Mouse (Mus musculus) kidney, embryonic 15.5 days (tissue): ENCODE measurements around the gene Ccl19. TPM values are rescaled to one million over a fixed set of nuclear protein-coding genes. Genes with fewer than 3 reads are reported as not detected.
"Not testable (repeated sequence)": the region's sequence is repeated elsewhere in the genome, so short reads cannot be mapped to it uniquely, and the experiment has no call there.

Experiments used
- ATAC-seq: fragments of 200-750 bp; cut with Nextera tagmentation; replicated peaks from 2 replicates; pipeline ENCODE4 v1.8.0; 2017; ENCODE audit warnings: moderate TSS enrichment; ENCODE audit not compliant: low FRiP score
- H3K27ac ChIP-seq: fragments of 300-500 bp; sonication (generic); 2 replicates; pipeline ENCODE4 v1.5.1; 2015; ENCODE audit warnings: mild to moderate bottlenecking, inconsistent platforms
- H3K27me3 ChIP-seq: fragments of 300-500 bp; sonication (generic); 2 replicates; pipeline ENCODE4 v1.6.1; 2015; ENCODE audit warnings: inconsistent platforms
- H3K36me3 ChIP-seq: fragments of 300-500 bp; sonication (generic); 2 replicates; pipeline ENCODE4 v1.6.1; 2015; ENCODE audit warnings: inconsistent platforms
- H3K4me1 ChIP-seq: fragments of 300-500 bp; sonication (generic); 2 replicates; pipeline ENCODE4 v1.6.1; 2015; ENCODE audit warnings: inconsistent platforms
- H3K4me2 ChIP-seq: fragments of 300-500 bp; sonication (generic); 2 replicates; pipeline ENCODE4 v1.6.1; 2015; ENCODE audit warnings: moderate library complexity, mild to moderate bottlenecking, inconsistent platforms
- H3K4me3 ChIP-seq: fragments of 300-500 bp; sonication (generic); replicated peaks from 2 replicates; pipeline ENCODE4 v1.5.1; 2015; ENCODE audit warnings: mild to moderate bottlenecking, inconsistent platforms
- H3K9ac ChIP-seq: fragments of 300-500 bp; sonication (generic); 2 replicates; pipeline ENCODE4 v1.6.1; 2015; ENCODE audit warnings: mild to moderate bottlenecking, inconsistent platforms
- H3K9me3 ChIP-seq: fragments of 300-500 bp; sonication (generic); replicated peaks from 2 replicates; pipeline ENCODE4 v1.6.1; 2016; ENCODE audit warnings: inconsistent platforms
- WGBS: fragments of 180-500 bp; shearing (Covaris S2); methylation state at CpG from one replicate; pipeline ENCODE4 v1.1.7; 2015; ENCODE audit warnings: mixed read lengths; 5-methylcytosine and 5-hydroxymethylcytosine counted together
- polyA plus RNA-seq: library from polyadenylated mRNA; unstranded; fragments of >200 nt; fragmentation: Nextera tagmentation; extraction: Ambion mirVana; gene quantifications from 2 replicates; pipeline ENCODE4 v1.2.1, GENCODE M21; 2015

The Ccl19 gene
- polyA plus RNA-seq: not detected in 2 replicates

DNA sequence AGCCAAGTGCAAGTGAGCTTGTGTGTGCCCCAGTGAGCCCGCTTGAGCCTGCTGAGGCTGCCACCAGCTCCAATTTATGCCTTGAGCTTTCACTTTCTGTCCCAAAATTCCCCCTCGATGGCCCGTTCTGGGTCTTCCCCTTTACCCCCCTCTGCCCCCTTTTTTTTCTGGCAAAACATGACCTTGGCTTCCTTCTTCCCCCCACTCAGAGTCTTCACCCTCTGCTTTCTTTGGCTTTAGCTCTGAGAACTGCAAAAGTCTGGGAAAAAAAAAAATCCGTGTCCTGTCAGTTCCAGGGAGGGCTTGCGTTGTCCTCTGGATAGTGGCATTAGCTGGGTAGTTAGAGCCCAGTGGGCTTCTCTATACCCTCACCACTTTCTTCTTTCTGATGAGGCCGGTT lies at the start of gene Ccl19:
Ccl19 (minus strand) TSS at position 101 of the 400 bp plus-strand sequence.
- not testable (repeated sequence) for H3K4me3 ChIP-seq, H3K36me3 ChIP-seq, H3K27me3 ChIP-seq, H3K9me3 ChIP-seq, H3K27ac ChIP-seq, ATAC-seq, H3K9ac ChIP-seq, H3K4me1 ChIP-seq, H3K4me2 ChIP-seq
- no CpG with 5 or more reads among the region's 6 CpGs for WGBS

DNA sequence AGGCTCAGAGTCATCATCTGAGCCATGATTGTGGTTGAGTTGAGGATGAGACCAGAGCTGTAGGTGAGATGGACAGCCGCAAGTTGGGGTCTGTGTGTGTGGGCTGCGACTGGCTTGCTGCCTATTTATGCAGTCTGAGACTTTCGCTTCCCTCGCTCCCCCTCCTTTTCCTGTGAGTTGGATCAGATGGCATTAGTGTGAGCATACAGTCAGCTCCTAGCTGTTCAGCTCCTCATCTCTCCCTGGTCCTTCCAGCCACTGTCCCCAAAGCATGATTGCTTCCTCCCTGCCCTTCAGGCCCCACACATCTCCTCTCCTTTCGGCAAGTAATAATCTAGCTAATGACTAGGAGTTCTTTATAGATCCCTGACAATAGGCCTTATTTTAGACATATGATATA lies 17.5 kb upstream of the Ccl19 start, which contains the start of gene Ccl21a:
Ccl21a (minus strand) TSS at position 101 of the 400 bp plus-strand sequence.
- H3K4me3 ChIP-seq, H3K36me3 ChIP-seq, ATAC-seq, H3K4me1 ChIP-seq, H3K9ac ChIP-seq, H3K4me2 ChIP-seq, H3K27ac ChIP-seq, H3K27me3 ChIP-seq, H3K9me3 ChIP-seq: not testable (repeated sequence)
- no CpG with 5 or more reads among the region's 5 CpGs for WGBS

GRCm38 (mm10) chr4:42735245-42735644 lies 21.1 kb downstream of the Ccl19 start, which contains the start of gene 4930578G10Rik:
Gene 4930578G10Rik, plus strand, starts transcription at chr4:42735545.
- not testable (repeated sequence) for H3K4me1 ChIP-seq, H3K9ac ChIP-seq, H3K36me3 ChIP-seq, H3K9me3 ChIP-seq, ATAC-seq, H3K27me3 ChIP-seq, H3K27ac ChIP-seq, H3K4me2 ChIP-seq, H3K4me3 ChIP-seq
- no CpG with 5 or more reads among the region's 13 CpGs for WGBS

Other genes with a start within 250 kb of the Ccl19 start
- gene Fam205a2, start 228.4 kb downstream of the Ccl19 start, polyA plus RNA-seq: not detected in 2 replicates
- 0.68 TPM in 1 of 2 replicates, not detected in the other for gene Gm10591, start 144.4 kb downstream of the Ccl19 start, polyA plus RNA-seq
- 0.31 TPM in 1 of 2 replicates, not detected in the other for gene Gm2564, start 126.9 kb downstream of the Ccl19 start, polyA plus RNA-seq
- not detected in 2 replicates for gene Ccl27b, start 101.3 kb downstream of the Ccl19 start, polyA plus RNA-seq
- 0.18 TPM in 1 of 2 replicates, not detected in the other for gene Il11ra2, start 94.7 kb downstream of the Ccl19 start, polyA plus RNA-seq
- gene 4930578G10Rik, start 21.0 kb downstream of the Ccl19 start, polyA plus RNA-seq: not detected in 2 replicates
- 54.9 and 67.0 TPM in 2 replicates for gene Ccl21a, start 17.4 kb upstream of the Ccl19 start, polyA plus RNA-seq
- not detected in 2 replicates for gene Fam205a1, start 97.3 kb upstream of the Ccl19 start, polyA plus RNA-seq
- gene Gm12394, start 100.2 kb upstream of the Ccl19 start, polyA plus RNA-seq: 0.09 and 0.13 TPM in 2 replicates
- 0.18 TPM in 1 of 2 replicates, not detected in the other for gene Fam205c, start 117.7 kb upstream of the Ccl19 start, polyA plus RNA-seq
- 0.26 and 0.93 TPM in 2 replicates for gene Phf24, start 160.1 kb upstream of the Ccl19 start, polyA plus RNA-seq
- gene Dnajb5, start 193.2 kb upstream of the Ccl19 start, polyA plus RNA-seq: 6.9 and 10.0 TPM in 2 replicates
- gene 1700022I11Rik, start 213.0 kb upstream of the Ccl19 start, polyA plus RNA-seq: 0.48 and 0.75 TPM in 2 replicates
- 547 and 571 TPM in 2 replicates for gene Vcp, start 243.9 kb upstream of the Ccl19 start, polyA plus RNA-seq